Mouse (Mus musculus) skeletal muscle tissue, adult 2 months (tissue): Measurements from ENCODE around the gene Fan1.

Source experiments
- DNase-seq: peaks from one replicate; pipeline ENCODE4 v3.0.0-alpha.2; 2012; ENCODE audit warnings: low read depth, low spot score

Fan1 gene

DNA sequence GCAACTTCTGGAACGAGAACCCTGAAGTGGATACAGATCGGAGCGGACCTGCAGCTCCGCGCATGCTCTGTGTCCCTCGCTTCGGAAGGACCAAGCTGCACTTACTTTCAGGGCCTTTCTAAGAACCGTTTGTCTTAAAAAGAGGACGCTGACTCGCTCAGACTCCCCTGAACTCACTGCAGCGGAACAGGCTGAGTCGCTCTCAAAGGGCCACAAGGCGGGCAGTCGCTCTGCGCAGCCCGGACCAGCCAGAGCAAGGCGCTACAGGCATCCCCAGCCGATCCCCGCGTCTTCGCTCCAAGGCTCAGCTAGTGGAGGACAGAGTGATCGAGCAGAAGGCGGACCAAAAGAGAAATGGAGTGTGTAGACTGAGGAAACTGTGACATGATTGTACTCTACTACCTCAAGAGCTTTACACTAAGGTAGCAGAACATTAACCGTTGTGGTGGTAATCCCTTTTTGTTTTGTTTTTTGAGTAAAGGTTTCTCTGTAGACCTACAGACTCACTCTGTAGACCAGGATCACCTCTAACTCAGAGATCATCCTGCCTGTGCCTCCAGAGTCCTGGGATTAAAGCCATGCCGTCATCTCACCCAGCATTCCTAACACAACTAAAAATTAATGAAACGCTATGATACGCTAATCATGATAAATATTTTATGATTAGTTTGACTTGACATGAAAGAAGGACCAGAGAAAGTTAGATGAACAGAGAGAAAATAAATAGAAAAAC, at the start of gene Fan1:
Gene Fan1, minus strand, starts transcription at position 266 of the 733 bp plus-strand sequence.
- peak; percentile 76 for DNase-seq

DNA sequence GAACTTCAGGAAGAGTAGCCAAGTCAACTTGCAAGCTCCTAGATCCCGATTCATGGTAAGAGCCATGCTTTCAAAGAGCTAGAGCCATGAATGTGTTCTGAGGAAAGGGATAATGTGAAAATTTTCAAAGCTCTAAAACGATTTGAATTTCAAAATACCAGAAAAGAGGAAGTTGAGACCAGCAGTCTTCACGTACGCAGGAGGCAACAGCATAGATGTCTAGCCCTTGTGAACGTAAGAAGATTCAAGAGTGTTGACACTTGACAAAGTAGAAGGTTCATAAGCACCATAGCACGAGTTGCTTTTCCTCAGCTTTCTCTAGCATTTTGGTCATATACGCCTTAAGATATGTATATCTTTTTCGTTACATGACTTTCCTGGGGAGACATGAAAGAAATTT, 30.1 kb upstream of the Fan1 start:
- DNase-seq = no peak

DNA sequence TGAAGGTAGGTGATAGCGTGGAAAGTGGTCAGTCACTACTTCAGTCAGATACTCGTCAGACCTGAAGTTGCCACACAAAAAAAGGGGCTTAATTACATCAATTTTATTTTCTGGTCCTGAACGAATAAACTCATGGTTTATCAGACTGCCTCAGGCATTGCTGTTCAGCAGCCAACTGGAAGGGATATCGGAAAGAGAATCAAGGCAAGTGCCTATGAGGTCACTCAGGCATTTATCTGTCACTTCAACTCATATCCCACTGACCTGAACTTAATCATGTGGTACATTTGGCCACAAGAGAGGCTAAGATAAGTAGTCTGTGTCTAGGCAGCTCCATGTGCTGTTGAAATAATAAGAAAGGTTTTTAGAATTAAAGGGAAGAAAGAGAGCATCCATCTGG, 28.6 kb upstream of the Fan1 start:
- DNase-seq = no peak

DNA sequence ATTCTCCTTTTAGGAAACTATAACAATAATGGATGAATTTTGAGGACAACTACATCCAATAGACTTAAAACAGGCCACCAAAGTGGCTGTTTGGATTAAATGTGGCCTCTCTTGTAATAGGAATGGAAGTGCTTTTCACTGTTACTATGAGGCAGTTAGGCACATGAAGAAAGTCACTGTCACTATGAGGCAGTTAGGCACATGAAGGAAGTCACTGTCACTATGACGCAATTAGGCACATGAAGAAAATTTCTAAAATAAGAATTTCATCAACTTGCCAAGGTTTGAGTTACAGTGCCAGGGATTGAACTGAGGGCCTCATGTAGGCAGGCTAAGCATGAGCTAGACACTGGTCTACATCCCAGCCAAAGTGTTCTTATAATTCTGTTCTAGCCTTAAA, 26.8 kb upstream of the Fan1 start:
- DNase-seq = no peak

DNA sequence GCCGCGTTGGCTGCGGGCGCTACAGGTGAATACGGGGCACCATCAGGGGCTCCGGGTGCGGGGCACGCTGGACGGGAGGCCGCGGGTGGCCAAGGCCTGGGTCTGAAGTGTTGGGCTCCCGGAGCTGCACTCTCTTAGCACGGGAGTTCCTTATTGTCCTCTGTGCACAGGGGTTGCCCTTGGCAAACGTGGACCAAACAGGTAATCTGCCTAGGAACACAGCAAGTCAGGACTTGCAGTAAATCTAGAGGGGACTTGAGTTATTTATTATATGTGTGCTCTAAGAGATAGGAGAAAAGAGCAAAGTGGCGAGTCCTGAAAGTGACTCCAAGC, 18.9 kb upstream of the Fan1 start:
- no peak for DNase-seq

DNA sequence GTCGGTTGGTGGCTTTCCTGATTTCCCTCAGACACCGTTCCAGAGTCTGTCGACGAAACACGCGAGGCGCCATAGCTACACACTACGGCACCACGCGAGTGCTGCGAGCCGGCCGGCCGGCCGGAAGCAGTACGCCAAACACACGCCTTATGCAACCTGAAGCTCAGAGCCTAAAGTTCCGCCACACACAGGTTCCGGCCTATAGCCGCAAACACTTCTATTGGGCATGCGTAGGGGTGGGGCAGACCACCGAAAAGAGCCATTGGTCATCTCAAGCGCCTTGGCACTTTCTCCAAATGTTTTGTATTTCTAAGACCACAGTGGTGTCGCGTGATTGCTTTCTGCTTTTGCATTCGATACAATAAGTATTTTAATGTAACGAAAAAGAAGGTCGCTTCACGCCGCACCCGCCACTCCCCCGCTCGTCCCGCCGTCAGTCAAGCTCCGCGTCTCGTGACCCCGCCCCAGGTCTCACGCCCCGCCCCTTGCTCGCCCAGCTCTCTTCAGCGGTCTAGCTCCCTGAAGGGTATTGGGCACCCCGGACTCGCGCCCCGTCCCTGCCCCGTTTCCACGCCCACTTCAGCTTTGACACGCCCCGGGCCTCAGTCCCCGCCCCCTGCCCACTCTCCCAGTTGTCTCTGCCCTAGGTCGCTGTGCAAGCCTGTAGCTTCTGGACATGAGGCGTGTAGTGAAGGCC, 18.4 kb upstream of the Fan1 start, which contains the start of the genes Mphosph10 and Mcee:
Gene Mphosph10, minus strand, starts transcription at position 147 of the 697 bp plus-strand sequence.
Gene Mcee, plus strand, starts transcription at position 486 of the 697 bp plus-strand sequence.
- DNase-seq = peak; percentile 94

DNA sequence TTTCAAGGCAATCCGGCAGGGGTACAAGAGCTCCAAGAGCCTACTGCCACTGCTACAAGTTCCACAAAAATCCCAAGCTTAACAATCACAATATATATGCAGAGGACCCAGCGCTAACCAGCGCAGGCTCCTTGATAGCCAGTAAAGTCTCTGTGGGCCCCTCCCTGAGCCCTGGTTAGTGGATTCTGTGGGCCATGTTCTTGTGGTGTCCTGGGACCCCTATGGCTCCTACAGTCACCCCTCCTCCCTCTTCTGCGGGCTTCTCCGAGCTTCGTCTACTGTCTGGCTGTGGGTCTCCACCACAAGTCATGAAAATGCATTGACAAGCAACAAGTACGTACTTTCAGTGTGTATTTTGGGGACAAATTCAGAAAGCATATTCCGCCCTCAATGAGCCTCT, 17.6 kb upstream of the Fan1 start:
- DNase-seq = no peak

DNA sequence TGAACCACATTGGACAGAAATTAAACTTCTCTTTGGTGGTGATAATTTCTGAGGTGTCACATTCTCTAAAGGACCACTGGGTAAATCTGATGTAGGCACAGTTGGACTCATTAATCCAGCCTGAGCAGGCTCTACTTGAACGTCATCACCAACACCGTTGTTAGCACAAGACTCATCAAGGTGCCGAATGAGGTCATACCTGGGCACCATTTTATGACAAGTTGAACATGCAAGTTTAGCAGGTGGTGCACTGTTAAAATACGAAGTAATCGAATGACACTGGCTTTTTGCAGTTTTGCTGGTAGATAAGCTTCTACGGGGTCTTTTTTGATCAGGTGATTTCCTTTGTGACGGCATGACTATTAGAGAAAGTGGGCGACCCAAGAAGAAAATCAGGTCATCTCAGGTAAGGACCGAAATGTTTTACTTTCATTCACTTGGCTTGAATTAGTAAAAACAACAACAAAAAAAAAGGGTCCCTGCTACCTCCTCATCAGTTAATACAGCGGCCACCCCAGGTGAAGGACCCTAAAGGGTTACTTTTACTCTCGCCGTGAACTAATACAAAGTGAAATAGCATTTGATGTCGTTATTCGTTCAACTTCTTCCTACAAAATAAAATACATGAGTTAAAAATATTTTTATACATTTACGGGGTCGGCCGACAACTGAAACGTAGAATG, 607 bp downstream of the Fan1 start:
- no peak for DNase-seq

DNA sequence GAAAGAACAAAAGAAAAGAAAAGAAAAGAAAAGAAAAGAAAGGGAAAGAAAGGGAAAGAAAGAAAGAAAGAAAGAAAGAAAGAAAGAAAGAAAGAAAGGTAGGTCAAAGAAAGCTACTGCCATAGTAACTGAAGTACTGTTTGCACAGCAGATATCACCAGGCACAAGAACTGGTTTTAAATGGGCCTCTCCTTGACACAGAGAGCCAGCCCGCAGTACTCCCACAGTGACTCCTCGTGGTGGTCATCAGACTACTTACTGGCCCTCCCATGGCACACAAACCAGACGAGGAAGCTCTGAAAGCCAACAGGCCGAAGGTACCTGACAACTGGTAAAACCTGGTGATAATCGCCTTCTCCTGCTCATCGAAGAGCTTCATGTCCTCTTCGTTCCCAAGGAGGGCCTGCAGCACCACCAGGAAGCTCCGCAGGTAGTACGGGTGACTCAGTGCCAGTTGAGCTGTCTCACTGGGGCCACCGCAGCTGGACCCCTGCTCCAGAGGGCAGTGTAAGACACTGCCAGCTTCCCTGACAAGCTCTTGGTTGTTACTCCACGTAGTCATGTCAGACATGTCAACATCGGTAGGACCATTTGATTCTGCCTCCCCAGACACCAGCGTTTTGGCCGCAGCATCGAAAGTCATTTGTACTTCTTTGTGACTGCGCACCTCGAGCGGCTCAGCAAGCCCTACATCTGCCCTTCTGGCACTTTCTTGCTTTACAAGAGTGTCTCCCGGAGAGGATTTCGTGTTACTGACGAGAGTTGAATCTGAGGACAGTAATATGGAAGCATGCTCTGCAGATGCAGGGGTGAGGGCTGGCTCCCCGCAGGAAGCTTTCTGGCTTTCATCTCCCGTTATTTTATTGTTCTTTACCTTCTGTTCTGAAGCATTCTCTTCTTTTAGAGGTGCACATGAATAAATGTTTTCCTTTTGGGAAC, 1.7 kb downstream of the Fan1 start:
- no peak for DNase-seq

DNA sequence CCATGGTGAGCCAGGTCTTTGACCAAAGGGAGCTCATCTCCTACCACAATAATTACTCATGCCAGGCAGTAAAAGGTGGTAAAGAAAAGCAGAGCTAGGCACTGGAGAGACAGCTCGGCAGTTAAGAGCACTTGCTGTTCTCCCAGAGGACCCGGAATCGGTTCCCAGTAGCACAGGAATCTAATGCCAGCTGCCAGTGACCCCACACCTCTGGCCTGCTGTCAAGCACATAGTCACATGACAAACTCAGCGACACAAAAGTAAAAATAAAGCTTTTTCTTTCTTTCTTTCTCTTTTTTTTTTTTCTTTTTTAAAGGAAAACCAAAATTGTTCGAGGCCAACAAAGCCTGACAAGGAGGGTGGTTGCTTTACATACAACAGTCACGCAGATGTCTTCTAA, 4.1 kb downstream of the Fan1 start:
- DNase-seq = no peak

DNA sequence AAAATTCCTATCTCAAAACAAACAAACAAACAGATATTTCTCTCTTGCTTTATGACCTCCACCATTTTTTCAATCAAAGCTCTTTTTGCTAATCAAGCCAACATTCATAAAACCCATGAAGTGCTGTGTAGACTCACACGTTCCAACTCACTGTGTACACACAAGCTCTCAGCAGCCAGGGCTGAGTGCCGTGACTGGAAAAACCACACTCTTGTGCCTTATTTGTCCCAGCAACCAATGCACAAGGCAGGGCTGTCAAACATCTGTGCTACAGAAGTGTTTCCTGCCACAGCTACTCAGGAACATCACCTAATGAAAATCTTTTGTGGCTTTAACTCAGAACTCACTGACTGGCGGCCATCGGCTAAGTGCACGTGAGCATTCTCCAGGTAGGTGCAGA, 8.0 kb downstream of the Fan1 start:
- DNase-seq = no peak

DNA sequence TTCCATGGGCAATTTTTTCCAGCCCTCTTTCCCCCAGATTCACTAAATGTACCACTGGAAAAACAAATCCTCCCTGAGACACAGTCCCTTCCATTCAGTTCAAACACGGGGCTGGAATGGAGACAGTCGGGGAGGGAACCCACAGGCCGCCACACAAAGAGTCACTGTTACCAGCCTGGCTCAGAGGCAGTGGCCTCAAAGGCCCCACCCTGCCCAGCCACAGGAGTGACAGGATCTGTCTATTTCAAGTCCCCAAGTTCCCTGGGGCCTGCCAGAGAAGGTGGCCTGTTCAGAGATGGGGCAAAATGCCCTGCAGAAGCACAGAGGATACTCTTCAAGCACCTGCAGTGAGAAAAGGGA, 13.3 kb downstream of the Fan1 start:
- no peak for DNase-seq

DNA sequence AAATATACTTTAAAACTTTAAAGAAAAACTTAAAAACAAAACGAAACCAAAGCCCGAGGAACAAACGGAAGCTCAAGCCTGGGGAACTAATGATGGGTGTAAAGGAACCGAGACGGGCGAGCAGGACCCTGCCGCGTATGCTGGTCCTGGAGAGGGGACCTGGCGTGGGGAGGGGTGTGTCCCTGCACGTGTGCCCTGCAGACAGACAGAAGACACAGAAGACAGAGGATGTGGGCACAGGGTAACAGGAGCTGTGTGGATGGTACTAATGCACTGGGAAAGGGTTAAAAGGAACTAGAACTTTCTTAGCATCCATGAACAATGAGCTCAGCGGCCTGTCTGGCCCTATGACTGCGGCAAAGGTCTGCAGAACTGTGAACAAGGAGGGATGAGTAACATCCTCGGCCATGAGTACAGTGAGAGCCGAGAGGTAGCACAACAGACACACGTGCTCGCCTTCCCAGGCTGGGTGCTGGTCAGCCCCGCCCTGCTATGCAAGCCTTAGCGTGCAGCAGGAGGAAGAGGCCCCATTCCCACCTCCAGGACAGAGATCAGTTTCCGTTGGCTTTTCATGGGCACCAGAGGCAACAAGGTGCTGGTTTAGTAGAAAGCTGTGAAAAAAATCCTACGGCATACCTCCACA, 13.8 kb downstream of the Fan1 start:
- no peak for DNase-seq

DNA sequence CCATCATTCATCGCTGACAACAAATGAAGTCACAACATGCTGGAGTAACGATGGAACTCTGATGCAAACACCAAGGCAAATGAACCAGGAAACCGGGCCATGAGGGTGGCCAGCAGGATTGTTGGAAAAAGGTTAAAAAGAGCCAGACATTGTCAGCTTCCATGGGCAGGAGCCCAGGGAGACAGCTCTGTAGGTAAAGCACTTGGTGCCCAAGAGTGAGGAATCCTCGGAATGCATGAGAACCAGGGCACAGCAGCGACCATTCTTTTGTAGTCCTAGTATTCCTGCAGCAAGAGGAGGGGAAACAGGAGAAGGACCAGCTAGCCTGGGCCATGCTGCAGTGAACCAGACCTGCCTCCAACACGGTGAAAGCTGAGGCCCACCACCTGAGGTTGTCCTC, 15.2 kb downstream of the Fan1 start:
- DNase-seq = no peak

DNA sequence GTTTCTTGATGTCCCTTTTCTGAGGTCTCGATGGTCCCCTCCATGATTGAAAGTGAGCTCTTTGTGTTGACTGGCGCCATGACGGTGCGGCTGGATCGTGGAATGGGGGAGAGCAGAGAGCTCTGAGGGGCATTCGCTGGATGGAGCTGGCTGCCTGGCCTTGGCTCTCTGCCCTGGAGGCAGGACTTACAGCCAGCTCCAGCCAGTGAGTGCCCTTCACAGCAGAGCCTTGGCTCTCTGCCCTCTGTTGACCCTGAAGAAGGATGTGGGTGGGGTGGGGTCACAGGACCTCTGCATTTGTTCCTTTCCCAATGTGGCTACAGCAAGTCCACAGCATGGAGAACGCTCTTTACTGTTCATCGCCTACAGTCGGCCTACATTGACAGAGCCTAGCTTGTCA, 16.5 kb downstream of the Fan1 start:
- DNase-seq = peak; percentile 29

DNA sequence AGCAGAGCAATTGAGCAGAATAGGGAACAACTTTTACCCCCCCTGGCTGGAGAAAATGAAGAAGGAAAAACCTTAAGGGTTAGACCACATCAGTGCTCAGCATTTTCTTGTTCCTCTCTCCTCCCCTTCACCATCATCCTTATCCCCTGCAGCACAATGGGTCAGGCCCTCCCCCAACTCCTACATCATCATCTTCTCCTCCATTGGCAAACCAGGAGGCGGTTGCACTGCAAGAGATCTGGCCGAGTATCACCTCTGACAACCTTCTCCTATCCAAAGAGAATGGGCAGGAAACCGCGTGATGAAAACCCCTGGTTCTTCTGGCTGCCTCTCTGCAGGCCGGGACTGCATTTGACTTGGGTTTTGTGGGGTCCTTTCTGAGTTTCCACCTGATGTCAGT, 17.2 kb downstream of the Fan1 start:
- DNase-seq = no peak

DNA sequence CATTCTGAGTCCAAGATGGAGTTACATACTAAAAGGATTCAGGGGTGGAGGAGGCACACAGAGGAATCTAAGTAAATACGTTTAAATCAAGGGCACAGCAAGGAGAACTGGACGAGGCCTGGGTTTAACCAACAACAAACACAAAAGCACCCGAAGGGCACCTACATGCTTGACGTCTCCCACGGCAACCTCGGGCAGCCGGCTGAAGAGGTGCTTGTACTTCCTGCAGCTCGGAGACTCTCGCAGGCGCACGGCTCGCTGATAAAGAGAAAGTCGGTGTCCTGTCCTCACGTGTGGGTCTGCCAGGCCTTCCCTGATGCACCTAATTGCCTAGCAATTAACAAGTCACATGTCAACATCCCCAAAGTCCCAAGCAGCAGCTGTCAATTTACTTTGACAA, 19.7 kb downstream of the Fan1 start:
- DNase-seq = no peak

DNA sequence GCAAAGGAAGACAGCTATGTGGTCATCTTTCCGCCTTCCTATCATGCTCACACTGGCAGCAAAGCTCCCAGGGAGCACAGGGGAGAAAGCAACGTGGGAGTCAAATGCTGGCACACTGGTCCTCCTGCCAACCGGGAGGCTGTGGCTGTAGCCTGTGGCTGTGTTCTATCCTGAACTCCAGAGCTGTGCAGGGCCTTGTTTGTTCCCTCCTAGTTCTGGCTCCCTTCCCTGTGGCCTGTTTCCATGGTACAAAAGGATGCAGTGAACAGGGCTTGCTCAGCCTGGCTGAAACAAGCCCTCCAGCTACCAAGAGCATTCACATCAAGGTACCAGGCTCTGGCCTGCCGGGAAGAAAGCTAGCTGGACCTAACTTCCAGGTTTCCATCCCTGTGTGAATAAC, 22.8 kb downstream of the Fan1 start:
- no peak for DNase-seq

DNA sequence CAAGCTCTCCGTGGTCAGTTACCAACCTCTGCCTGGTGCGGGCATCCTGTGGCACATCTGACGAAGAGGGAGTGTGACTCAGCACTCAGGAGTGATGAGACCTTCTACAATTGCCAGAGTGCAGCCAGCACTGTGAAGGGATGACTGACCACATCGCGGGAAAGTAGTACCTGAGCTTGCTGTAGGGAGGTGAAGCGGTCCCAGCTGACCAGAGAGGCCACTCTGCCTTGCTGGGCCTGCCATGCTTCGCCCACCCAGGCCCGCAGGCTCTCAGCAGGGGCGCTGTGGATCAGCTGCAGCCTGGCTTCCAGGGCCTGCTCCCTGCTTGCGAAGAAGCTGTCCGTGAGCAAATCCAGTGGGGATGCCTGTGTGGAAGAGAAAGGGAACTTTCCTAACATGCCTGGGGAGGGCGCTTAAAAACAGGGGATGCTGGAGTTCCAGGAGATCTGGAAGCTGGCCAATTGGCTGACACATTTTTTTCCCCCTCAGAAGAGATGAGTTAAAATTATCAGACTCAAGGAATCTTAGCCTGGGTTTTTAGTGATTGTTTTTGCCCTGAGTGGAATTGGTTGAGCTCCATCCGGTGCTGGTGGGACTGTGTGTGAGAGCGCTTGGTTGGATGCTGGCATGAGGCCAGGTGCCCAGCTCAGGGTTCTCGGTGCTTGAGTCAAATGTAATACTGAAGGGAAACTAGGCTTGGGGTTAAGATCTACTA, 24.6 kb downstream of the Fan1 start:
- no peak for DNase-seq

DNA sequence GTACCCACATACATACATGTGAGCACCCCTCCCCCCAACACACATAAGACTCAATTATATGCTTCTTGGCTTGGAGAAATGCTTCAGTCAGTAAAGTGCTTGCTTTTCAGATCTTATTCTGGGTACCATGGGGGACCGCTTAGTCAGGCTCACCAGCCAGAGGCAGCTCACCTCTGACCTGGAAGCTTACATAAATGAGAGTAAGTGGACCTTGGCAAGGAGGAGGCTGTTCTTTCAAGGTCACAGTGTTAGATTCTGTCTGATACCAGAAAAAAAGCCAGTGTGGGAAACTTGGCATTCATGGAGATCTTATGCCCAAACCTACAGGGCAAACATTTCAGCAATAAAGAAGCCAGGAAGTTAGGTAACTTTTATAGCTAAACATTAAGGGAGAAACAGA, 26.1 kb downstream of the Fan1 start:
- no peak for DNase-seq

DNA sequence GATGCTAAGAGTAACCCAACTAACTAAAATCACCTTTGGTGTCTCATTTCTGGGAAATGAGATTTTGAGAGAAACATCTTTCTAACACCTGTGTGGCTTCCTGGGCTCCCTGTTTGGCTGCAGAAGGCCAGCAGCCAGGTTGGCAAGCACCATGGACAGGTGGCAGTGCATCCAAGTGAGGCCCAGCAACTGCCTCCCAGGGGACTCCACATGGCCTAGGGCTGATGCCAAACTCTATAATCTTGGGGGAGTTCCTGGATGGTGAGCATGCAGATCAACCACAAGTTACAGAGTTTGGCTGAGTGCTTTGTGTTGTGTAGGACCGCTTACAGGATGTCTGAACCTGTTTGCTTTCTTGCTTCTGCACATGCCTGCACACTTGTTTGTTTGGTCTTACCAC, 41.2 kb downstream of the Fan1 start:
- no peak for DNase-seq
